Mouse (Mus musculus): ENCODE data around the gene Eif4ebp2. TPM values are rescaled to one million over a fixed set of nuclear protein-coding genes. Genes with fewer than 3 reads are reported as not detected.
A peak's percentile ranks its signal among the peaks of the same experiment; 100 is the strongest.

Eif4ebp2 gene
- total and polyA plus RNA-seq, 3 experiments: 53.3 to 71.3 (median 70.9) TPM

- H3K9ac ChIP-seq (ENCODE audit: low read depth, low read length): no peak overlapping the region
- H3K4me1 ChIP-seq (ENCODE audit: control insufficient read depth, insufficient read depth, low read length): peaks cover 25% of the 10 kb centered on the region
- no peak overlapping the region for H3K27ac ChIP-seq
- no peak overlapping the region for H3K4me3 ChIP-seq
- WGBS: 82% methylated on average over 6 of the region's 6 CpGs
- intact Hi-C loops (cut with DNase I): loop anchor here (2.0 kb wide), 1 partner anchor 17 kb away; no protein-coding TSS in a partner anchor
- TF ChIP-seq POLR2A (IDR thresholded peaks at IDR 0.05; ENCODE audit: insufficient read depth, low read depth, low read length) (no peak), EP300 (IDR thresholded peaks at IDR 0.05; ENCODE audit: insufficient read depth, low read depth, low read length) (no peak)
- no peaks in the 10 kb centered on the region for H3K27me3 ChIP-seq (ENCODE audit: control insufficient read depth, insufficient read depth, low read length)
- no peaks in the 10 kb centered on the region; the same call in 1 of the 2 replicates for H3K36me3 ChIP-seq (ENCODE audit: control insufficient read depth, insufficient read depth, low read length)
- DNase-seq: no peak
- H3K79me2 ChIP-seq (replicated peaks; ENCODE audit: control insufficient read depth, insufficient read depth, low read length): no peaks in the 10 kb centered on the region
These were observed 24.5 kb downstream of the Eif4ebp2 start for GRCm38 (mm10) chr10:61427951-61428350.

- Histone ChIP-seq H3K36me3 (ENCODE audit: control insufficient read depth, insufficient read depth, low read length) (no peaks in the 10 kb centered on the region; the same call in 1 of the 2 replicates), H3K27me3 (ENCODE audit: control insufficient read depth, insufficient read depth, low read length) (no peaks in the 10 kb centered on the region), H3K27ac (peak overlapping the region; percentile 68), H3K4me3 (no peak overlapping the region), H3K9ac (ENCODE audit: low read depth, low read length) (no peak overlapping the region), H3K79me2 (replicated peaks; ENCODE audit: control insufficient read depth, insufficient read depth, low read length) (no peaks in the 10 kb centered on the region), H3K4me1 (ENCODE audit: control insufficient read depth, insufficient read depth, low read length) (peaks cover 25% of the 10 kb centered on the region)
- TF ChIP-seq EP300 (IDR thresholded peaks at IDR 0.05; ENCODE audit: insufficient read depth, low read depth, low read length) (peak; percentile 94), CTCF (IDR thresholded peaks at IDR 0.05) (no peak), POLR2A (IDR thresholded peaks at IDR 0.05; ENCODE audit: insufficient read depth, low read depth, low read length) (no peak)
- intact Hi-C loops (cut with DNase I): loop anchor here (2.0 kb wide), 1 partner anchor 18 kb away; no protein-coding TSS in a partner anchor
- 6% methylated on average over 2 of the region's 2 CpGs for WGBS
- DNase-seq: peak; percentile 73 to 83
These were observed 26.2 kb downstream of the Eif4ebp2 start for GRCm38 (mm10) chr10:61426251-61426757.

GRCm38 (mm10) chr10:61425047-61425446 is 27.4 kb downstream of the Eif4ebp2 start:
- Histone ChIP-seq H3K4me3 (no peak overlapping the region), H3K27me3 (ENCODE audit: control insufficient read depth, insufficient read depth, low read length) (no peaks in the 10 kb centered on the region), H3K4me1 (ENCODE audit: control insufficient read depth, insufficient read depth, low read length) (peaks cover 25% of the 10 kb centered on the region), H3K79me2 (replicated peaks; ENCODE audit: control insufficient read depth, insufficient read depth, low read length) (no peaks in the 10 kb centered on the region), H3K36me3 (ENCODE audit: control insufficient read depth, insufficient read depth, low read length) (no peaks in the 10 kb centered on the region; the same call in 1 of the 2 replicates), H3K27ac (peak overlapping the region; percentile 68), H3K9ac (ENCODE audit: low read depth, low read length) (no peak overlapping the region)
- DNase-seq: no peak
- intact Hi-C loops (cut with DNase I): loop anchor here (2.0 kb wide), 1 partner anchor 26 kb away; no protein-coding TSS in a partner anchor
- WGBS: 54% methylated on average over 2 of the region's 2 CpGs
- no peak for TF ChIP-seq EP300 (IDR thresholded peaks at IDR 0.05; ENCODE audit: insufficient read depth, low read depth, low read length)
- TF ChIP-seq CTCF (IDR thresholded peaks at IDR 0.05): no peak
- TF ChIP-seq POLR2A (IDR thresholded peaks at IDR 0.05; ENCODE audit: insufficient read depth, low read depth, low read length): no peak

GRCm38 (mm10) chr10:61424500-61424899 is 28.0 kb downstream of the Eif4ebp2 start:
- H3K27me3 ChIP-seq (ENCODE audit: control insufficient read depth, insufficient read depth, low read length): no peaks in the 10 kb centered on the region
- H3K4me1 ChIP-seq (ENCODE audit: control insufficient read depth, insufficient read depth, low read length): peaks cover 28% of the 10 kb centered on the region
- H3K36me3 ChIP-seq (ENCODE audit: control insufficient read depth, insufficient read depth, low read length): no peaks in the 10 kb centered on the region; the same call in 1 of the 2 replicates
- 8% methylated on average over 7 of the region's 7 CpGs for WGBS
- H3K9ac ChIP-seq (ENCODE audit: low read depth, low read length): no peak overlapping the region
- DNase-seq: no peak
- TF ChIP-seq POLR2A (IDR thresholded peaks at IDR 0.05; ENCODE audit: insufficient read depth, low read depth, low read length) (no peak), CTCF (IDR thresholded peaks at IDR 0.05) (no peak), EP300 (IDR thresholded peaks at IDR 0.05; ENCODE audit: insufficient read depth, low read depth, low read length) (no peak)
- no peak overlapping the region; the same call in 1 of the 2 replicates for H3K27ac ChIP-seq
- no peaks in the 10 kb centered on the region for H3K79me2 ChIP-seq (replicated peaks; ENCODE audit: control insufficient read depth, insufficient read depth, low read length)
- no peak overlapping the region for H3K4me3 ChIP-seq
- intact Hi-C loops (cut with DNase I): loop anchor here (2.0 kb wide), 1 partner anchor 26 kb away; no protein-coding TSS in a partner anchor

- Histone ChIP-seq H3K27ac (no peak overlapping the region), H3K79me2 (replicated peaks; ENCODE audit: control insufficient read depth, insufficient read depth, low read length) (no peaks in the 10 kb centered on the region), H3K4me3 (no peak overlapping the region), H3K27me3 (ENCODE audit: control insufficient read depth, insufficient read depth, low read length) (peaks cover 4% of the 10 kb centered on the region; the same call in 1 of the 2 replicates), H3K36me3 (ENCODE audit: control insufficient read depth, insufficient read depth, low read length) (no peaks in the 10 kb centered on the region; the same call in 1 of the 2 replicates), H3K4me1 (ENCODE audit: control insufficient read depth, insufficient read depth, low read length) (peaks cover 28% of the 10 kb centered on the region), H3K9ac (ENCODE audit: low read depth, low read length) (no peak overlapping the region)
- TF ChIP-seq POLR2A (IDR thresholded peaks at IDR 0.05; ENCODE audit: insufficient read depth, low read depth, low read length) (no peak), CTCF (IDR thresholded peaks at IDR 0.05) (peak; percentile 63)
- intact Hi-C loops (cut with DNase I): no loop called here
- DNase-seq: peak in 1 of 2 experiments; percentile 45
- WGBS: 71% methylated on average over 10 of the region's 10 CpGs
These were observed 29.2 kb downstream of the Eif4ebp2 start for GRCm38 (mm10) chr10:61423289-61423688.

GRCm38 (mm10) chr10:61422861-61423260 is 29.6 kb downstream of the Eif4ebp2 start:
- no peaks in the 10 kb centered on the region for H3K79me2 ChIP-seq (replicated peaks; ENCODE audit: control insufficient read depth, insufficient read depth, low read length)
- no peaks in the 10 kb centered on the region; the same call in 1 of the 2 replicates for H3K36me3 ChIP-seq (ENCODE audit: control insufficient read depth, insufficient read depth, low read length)
- no peak overlapping the region for H3K4me3 ChIP-seq
- intact Hi-C loops (cut with DNase I): no loop called here
- no peak overlapping the region for H3K27ac ChIP-seq
- H3K4me1 ChIP-seq (ENCODE audit: control insufficient read depth, insufficient read depth, low read length): peaks cover 27% of the 10 kb centered on the region
- TF ChIP-seq CTCF (IDR thresholded peaks at IDR 0.05) (no peak), EP300 (IDR thresholded peaks at IDR 0.05; ENCODE audit: insufficient read depth, low read depth, low read length) (no peak), POLR2A (IDR thresholded peaks at IDR 0.05; ENCODE audit: insufficient read depth, low read depth, low read length) (no peak)
- 78% methylated on average over 12 of the region's 12 CpGs for WGBS
- H3K27me3 ChIP-seq (ENCODE audit: control insufficient read depth, insufficient read depth, low read length): peaks cover 4% of the 10 kb centered on the region; the same call in 1 of the 2 replicates
- H3K9ac ChIP-seq (ENCODE audit: low read depth, low read length): no peak overlapping the region
- no peak for DNase-seq
